ENCODE assay signal across 7 mouse cellular contexts in the genomic region with DNA sequence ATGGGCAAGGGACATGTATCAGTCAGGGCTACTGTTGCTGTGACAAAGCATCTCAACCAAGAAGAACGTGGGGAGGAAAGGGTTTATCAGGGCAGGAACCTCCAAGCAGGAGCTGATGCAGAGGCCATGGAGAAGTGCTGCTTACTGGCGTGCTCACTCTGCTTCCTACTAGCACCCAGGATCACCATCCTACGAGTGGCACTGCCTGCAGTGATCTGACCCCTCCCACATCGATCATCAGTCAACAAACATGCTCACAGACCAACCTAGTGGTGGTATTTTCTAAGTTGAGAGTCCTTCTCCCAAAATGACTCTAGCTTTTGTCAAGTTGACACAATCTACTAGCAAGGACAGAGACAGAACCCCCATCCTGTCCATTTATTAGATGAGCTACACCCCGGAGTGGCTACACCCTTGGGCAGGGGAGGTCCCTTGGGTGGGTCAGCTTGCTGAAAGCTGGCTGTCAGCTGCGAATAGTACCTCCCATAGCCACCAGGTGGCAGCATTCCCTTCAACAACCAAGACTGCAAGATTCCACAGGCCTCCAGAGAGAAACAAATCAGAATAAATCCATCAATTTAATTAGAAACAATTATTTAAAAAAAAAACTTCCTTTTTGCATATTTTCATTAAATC.
DNase-seq lines count a peak whose midpoint lies in the region; ATAC-seq lines count a peak whose summit lies in the region.

No protein-coding gene starts in this region.

- ATAC-seq in hindbrain, embryonic 16.5 days = peak; percentile 55; the same call in 1 of the 2 replicates

- no peaks in the 10 kb centered on the region; the same call in 1 of the 2 replicates for H3K4me1 ChIP-seq in hindbrain, embryonic 16.5 days (ENCODE audit: control insufficient read depth, insufficient read depth, low read depth, low read length)

- DNase-seq in WW6 (ENCODE audit: low read depth, low spot score) = peak; percentile 38
- peak; percentile 84 to 88 for DNase-seq in cerebellum, postnatal 10 days
- peak; percentile 43 to 46 for DNase-seq in frontal cortex, postnatal 25 days (ENCODE audit: low spot score in 2 of 2)
- DNase-seq in left cerebral cortex, adult 11 months (ENCODE audit: low spot score) = peak; percentile 39
- peak; percentile 84 for DNase-seq in mesoderm, embryonic 11.5 days (ENCODE audit: low read depth, low spot score)
- DNase-seq in right cerebral cortex, postnatal 25 days = peak; percentile 27

- H3K4me3 ChIP-seq in hindbrain, embryonic 16.5 days (ENCODE audit: low read length) = no peak overlapping the region

- 46% methylated on average over 6 of the region's 6 CpGs for WGBS in hindbrain, embryonic 16.5 days

- H3K4me2 ChIP-seq in hindbrain, embryonic 16.5 days (ENCODE audit: low read length) = no peak overlapping the region

- H3K9ac ChIP-seq in hindbrain, embryonic 16.5 days (ENCODE audit: low read depth, low read length) = no peak overlapping the region

- no peak overlapping the region for H3K27ac ChIP-seq in hindbrain, embryonic 16.5 days (ENCODE audit: low read depth, low read length)

- H3K27me3 ChIP-seq in hindbrain, embryonic 16.5 days (replicated peaks; ENCODE audit: control insufficient read depth, insufficient read depth, low read length) = no peaks in the 10 kb centered on the region

- H3K9me3 ChIP-seq in hindbrain, embryonic 16.5 days (ENCODE audit: control insufficient read depth, low read length) = no peaks in the 10 kb centered on the region

- H3K36me3 ChIP-seq in hindbrain, embryonic 16.5 days (ENCODE audit: control insufficient read depth, insufficient read depth, low read length) = no peaks in the 10 kb centered on the region

Comparison
In these comparisons a context has a peak if more than half of its experiments do, and no peak if none do; other contexts are left out.
1. DNase-seq: peak in every context shown above with its lines; median percentile 86 in cerebellum, postnatal 10 days; 84 in mesoderm, embryonic 11.5 days; 44 in frontal cortex, postnatal 25 days; 39 in left cerebral cortex, adult 11 months; 38 in WW6; 27 in right cerebral cortex, postnatal 25 days.